Mouse (Mus musculus) monocyte, adult 2 months (primary cell): ENCODE data around the gene Slc13a1.
"Not testable (repeated sequence)": the region's sequence is repeated elsewhere in the genome, so short reads cannot be mapped to it uniquely, and the experiment has no call there.

Experiments
- DNase-seq, 2 experiments: peaks; one replicate each; pipeline ENCODE4 v3.0.0; 2022; ENCODE audit warnings: low spot score in 2 of 2, low read depth in 1 of 2

The Slc13a1 gene

GRCm38 (mm10) chr6:24167734-24168327 lies at the start of gene Slc13a1:
Gene Slc13a1, minus strand, starts transcription at chr6:24168092.
- no peak for DNase-seq

GRCm38 (mm10) chr6:24207866-24208265 lies 40.0 kb upstream of the Slc13a1 start:
- DNase-seq: no peak

- DNase-seq: no peak
Observed at GRCm38 (mm10) chr6:24202226-24202625, 34.3 kb upstream of the Slc13a1 start.

- DNase-seq: no peak
Observed at GRCm38 (mm10) chr6:24200644-24201484, 33.0 kb upstream of the Slc13a1 start.

DNA sequence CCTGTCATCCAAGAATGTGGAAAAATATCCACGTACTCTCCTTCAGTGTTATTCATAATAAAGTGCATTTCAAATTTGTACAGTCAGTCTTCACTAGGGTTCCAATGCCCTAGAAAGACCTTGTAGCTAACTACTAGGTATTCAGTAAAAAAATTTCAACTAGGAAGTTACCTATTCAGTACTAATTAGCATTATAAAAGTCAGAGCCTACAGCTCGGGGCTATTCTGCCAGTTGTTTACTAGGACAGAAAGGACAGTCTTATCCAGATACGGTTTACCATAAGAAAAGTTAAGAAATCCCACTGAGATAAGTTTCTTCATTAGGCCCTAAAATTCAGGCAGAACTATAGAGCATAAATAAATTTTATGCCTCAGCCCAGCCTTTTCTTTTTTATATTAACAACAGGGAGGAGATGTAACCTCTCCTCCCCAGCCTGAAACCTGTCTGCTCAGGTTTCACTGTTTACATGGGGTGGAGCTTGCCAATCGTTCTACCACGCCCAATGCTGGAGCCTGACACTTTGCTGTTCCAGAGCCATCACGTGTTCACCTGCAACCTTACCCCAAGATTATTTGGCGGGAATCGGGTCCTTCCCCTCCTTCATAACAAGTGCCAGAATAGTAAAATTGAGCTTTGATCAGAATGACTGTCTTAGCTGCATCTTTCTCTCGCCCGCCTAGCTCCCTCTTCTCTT lies 29.8 kb upstream of the Slc13a1 start:
- not testable (repeated sequence) for DNase-seq

- not testable (repeated sequence) for DNase-seq
Observed at GRCm38 (mm10) chr6:24196406-24196805, 28.5 kb upstream of the Slc13a1 start.

- no peak for DNase-seq
Observed at GRCm38 (mm10) chr6:24183439-24183838, 15.5 kb upstream of the Slc13a1 start.

DNA sequence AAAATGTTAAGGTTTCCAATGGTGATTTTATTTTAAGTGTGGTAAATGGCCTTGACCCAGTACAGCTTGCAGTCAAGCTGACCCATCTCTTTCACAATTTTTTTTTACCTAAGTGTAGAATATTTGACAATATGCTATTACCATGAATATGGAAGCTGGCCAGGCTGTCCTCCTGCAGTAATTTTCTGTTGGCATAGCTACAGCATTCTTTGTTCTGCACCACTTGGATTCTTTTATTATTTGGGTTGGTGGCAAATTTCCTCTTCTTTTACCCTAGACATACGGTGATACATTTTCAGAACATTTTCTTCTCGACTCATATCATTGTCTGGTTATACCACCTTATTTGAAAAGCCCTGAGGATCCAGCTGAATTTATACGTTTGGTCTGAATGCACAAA lies 7.5 kb upstream of the Slc13a1 start:
- no peak for DNase-seq

DNA sequence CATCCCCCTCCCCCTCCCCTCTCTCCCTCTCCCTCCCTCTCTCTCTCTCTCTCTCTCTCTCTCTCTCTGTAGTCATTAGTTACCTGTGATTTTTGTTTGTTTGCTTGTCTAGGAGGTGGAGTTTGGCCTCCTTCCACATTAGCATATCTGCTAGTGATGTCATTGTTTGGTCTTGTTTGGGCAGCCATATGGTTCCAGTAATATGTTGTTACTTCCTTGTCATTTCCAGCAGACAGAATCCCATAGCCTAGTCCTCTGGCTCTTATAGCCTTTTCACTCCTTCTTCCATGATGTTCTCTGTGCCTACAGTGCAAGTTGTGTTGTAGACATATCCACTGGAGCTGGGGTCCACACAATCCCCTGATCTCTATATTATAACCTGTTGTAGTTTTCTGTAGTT lies 6.1 kb upstream of the Slc13a1 start:
- no peak for DNase-seq

- DNase-seq: no peak
Observed at GRCm38 (mm10) chr6:24172736-24173135, 4.8 kb upstream of the Slc13a1 start.

GRCm38 (mm10) chr6:24166772-24167171 lies 1.1 kb downstream of the Slc13a1 start:
- DNase-seq: no peak

- no peak for DNase-seq
Observed at GRCm38 (mm10) chr6:24165249-24165648, 2.6 kb downstream of the Slc13a1 start.

DNA sequence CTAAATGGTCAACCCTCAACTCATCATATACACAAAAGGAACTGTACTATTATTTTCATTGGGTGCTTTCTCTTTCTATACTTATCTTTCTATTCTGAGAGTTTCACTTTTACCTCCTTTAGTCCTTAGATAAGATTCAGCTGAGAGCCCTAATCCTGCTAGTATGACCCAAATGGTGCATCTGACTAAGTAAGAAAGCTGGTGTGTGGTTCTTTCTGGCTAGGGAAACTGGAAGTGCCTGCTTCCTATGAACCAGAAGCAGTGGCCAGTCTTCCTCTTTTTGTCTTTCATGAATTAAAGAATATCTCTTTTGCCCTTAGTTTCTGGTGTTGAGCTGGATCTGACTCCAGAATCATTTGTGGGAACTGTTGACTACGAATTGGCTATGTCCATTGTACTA lies 8.1 kb downstream of the Slc13a1 start:
- no peak for DNase-seq

DNA sequence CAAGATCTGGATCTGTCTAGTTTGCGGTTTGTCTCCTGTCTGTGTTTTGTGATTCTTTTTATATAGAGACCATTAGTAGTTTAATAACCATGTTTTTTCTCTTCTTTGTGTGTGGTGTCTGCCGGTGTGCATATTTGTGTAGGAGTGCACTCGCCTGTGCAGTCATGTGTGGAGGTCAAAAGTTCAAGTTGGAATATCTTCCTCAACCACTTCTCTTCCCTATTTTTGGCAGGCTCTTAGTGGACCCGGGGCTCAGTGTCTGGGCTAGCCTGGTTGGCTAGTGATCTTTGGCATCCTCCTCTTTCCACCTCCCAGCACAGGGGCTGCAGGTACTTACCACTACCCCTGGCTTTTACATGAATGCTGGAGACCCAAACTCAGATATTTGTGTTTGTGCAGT lies 13.0 kb downstream of the Slc13a1 start:
- DNase-seq: no peak

GRCm38 (mm10) chr6:24132951-24133350 lies 34.9 kb downstream of the Slc13a1 start:
- DNase-seq: no peak

- no peak for DNase-seq
Observed at GRCm38 (mm10) chr6:24122632-24123031, 45.3 kb downstream of the Slc13a1 start.

- no peak for DNase-seq
Observed at GRCm38 (mm10) chr6:24111614-24112013, 56.3 kb downstream of the Slc13a1 start.

DNA sequence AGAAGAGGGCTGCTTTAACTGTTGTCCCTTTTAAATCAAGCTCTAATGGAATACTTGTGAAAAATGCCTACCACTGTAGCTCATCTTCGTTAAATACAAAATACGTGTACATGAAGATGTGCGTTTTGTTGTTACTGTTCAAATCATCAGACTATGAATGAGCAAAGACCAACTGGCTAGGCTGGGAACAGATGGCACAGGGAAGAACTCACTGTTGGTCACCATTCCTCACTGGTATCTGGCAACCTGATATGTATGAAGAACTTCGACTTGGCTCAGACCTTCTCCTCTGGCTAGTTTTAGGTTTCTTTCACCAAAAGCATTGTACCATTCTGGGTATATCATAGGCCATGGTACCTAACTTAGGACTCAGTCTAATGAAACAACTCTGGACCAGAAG lies 59.4 kb downstream of the Slc13a1 start:
- no peak for DNase-seq

GRCm38 (mm10) chr6:24106157-24106556 lies 61.7 kb downstream of the Slc13a1 start:
- DNase-seq: no peak

- no peak for DNase-seq
Observed at GRCm38 (mm10) chr6:24105681-24106080, 62.2 kb downstream of the Slc13a1 start.

- DNase-seq: no peak
Observed at GRCm38 (mm10) chr6:24101281-24101680, 66.6 kb downstream of the Slc13a1 start.

- DNase-seq: no peak
Observed at GRCm38 (mm10) chr6:24100705-24101104, 67.2 kb downstream of the Slc13a1 start.
